Mouse (Mus musculus) thymus, postnatal 25 days (tissue): ENCODE measurements around the gene Prl7d1.
"Not testable (repeated sequence)": the region's sequence is repeated elsewhere in the genome, so short reads cannot be mapped to it uniquely, and the experiment has no call there.

Experiments used
- DNase-seq: peaks from one replicate; pipeline ENCODE4 v3.0.0; 2022

The Prl7d1 gene

DNA sequence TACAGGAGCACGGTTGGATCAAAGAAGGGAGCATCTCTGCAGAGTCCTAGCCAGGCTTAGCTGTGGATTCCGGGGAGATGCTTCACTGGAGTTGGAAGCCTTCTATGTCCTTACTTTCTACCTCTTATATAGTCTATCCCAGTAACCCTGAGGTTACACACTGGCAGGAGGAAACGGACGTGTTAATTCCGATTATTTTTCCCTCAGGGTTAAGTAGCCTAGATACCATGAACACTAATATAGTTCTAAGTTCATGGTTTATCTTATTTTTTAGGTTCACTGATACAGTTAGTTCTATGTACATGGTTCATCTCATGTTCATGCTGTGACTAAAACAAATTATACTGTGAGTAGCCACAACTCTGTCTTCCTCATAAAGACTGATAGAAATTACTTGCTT lies at the start of gene Prl7d1:
Gene Prl7d1 (minus strand): TSS at position 101 of the 400 bp plus-strand sequence.
- no peak for DNase-seq

DNA sequence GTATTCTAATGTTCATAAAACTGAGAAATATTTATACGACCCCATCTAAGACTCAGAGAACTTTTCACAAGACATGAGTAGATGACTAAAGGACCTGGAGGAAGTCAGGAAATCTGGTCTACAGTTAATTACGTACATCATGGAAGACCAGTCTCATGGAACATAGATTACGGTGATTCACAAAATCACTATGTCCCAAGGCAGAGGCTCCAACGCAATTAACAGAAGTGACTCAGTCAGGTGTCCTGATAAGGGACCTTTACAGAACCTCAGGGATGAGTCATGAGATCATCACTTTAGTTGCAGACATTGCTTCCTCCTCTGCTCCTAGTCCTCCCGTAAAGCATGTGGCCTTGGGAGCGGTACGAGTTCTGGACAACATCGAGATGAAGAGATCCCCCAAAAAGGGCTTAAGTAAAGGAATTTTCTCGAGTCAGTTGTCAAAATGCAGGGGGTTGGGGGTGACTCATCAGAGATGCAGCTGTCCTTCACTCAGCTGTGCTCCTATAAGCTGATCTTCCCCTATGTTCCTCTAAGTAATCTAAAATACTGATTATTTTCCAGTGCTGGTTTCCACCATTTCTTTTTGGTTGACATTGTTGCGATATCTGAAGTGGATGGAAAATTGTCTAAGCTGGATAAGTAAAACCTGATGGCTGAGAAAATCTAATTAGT lies 18.1 kb upstream of the Prl7d1 start:
- DNase-seq: no peak

DNA sequence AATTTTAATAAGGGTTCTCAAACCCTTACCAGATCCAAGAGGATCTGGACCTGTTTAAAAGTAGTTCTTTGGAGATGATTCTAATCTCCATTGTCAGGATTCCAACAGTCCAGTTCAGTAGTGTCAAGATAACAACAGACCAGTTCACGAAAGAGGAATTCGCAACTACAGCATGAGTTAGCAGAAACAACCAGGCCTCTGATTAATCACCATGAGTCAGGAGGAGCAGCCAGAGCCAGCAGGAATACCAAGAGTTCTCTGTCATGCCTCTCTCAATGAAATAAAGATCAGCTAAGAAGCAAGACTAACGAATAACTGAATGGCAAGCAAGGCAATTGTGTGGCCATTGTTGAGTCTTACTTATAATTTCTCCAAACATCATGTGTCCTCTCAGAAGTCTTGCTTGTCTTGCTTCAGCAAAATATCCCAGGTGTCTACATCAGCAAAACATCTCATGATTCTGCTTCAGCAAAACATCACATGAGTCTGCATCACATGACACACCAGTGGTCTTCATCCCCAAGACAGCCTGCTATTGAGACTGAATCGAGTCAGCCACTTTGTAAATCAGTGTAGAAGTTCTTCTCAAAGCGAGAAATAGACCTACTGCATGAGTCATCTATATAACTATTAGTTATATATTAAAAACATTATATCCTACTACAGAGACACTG lies 13.9 kb upstream of the Prl7d1 start:
- DNase-seq: not testable (repeated sequence)

DNA sequence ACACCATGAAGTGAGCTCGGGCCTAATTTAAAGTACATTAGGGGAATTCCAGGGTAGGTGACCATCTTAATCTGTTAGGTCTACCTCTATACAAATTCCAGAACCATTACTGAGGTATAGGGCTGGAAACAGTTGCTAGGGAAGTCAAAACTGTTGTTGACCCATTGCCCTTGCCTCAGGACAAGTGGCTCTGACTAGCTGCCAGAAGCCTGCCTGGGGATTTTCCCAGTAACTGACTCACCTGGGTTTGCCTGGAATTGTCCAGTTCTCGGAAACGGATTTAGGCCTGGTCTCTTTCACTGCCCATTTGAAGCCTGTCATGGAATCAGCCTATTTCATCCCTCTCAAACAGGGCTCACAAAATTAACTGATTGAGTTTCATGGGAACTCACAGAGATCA lies 8.5 kb upstream of the Prl7d1 start:
- DNase-seq: not testable (repeated sequence)

DNA sequence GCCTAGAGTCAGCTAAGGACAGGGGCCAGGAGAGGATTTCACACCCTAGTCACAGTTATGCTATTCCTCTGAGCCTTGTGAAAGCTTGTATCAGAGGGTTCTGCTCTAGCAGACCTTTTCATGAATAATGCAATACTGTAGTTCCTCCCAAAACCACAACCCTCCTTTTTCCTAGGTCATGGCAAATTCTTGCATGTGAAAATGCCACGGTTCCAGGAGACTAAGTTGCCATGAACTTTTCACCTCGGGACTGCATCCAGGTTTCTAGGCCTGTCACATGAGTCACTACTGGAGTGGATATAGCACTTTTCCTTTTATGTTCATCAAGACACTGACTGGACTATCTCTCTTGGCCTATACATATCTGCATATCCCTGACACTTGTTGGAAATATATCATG lies 10.0 kb downstream of the Prl7d1 start:
- no peak for DNase-seq

DNA sequence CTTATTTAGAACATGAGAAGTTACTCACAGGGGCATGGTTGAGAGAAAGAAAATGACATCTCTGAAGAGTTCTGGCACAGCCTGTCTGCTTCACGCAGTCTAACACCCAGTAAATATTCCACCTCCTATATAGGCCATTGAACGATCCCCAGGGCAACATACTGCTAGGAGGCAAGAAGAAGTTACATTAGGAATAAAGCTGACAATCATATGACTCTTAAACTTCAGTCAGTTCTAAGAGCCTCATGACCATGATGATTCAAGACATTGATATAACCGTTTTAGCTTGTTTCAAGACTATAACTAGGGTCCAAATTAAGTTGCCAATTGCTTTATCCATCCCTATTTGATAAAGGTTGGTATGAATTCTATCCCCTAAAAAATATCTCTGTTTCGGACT lies 48.6 kb downstream of the Prl7d1 start, which contains the start of gene Prl7a2:
Gene Prl7a2 (minus strand): TSS at position 101 of the 400 bp plus-strand sequence.
- no peak for DNase-seq

DNA sequence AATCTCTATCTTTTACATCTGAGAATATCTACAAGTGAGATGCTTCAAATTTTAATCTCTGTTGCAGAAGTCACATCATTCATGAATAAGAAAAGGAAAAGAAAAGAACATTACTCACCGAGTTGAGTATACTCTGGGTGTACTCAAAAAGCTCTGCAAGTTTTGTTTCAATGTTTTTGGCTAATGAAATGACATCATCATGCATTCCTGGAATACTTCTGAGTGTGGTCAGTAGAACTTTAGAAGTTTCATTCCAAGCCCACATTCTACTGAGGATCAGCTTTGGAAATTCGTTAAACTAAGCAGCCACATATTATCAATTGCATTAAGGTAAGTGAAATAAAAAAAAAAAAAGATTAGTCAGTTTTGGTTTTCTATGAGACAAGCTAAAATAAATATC lies 55.8 kb downstream of the Prl7d1 start:
- no peak for DNase-seq
